Mouse (Mus musculus) heart, embryonic 16.5 days (tissue): ENCODE data around the gene Atn1. TPM values are rescaled to one million over a fixed set of nuclear protein-coding genes. Genes with fewer than 3 reads are reported as not detected.

Experiments used
- ATAC-seq: fragments of 200-750 bp; cut with Nextera tagmentation; replicated peaks from 2 replicates; pipeline ENCODE4 v1.8.0; 2017; ENCODE audit warnings: moderate number of reproducible peaks; ENCODE audit not compliant: insufficient read depth, low FRiP score; ENCODE audit errors: extremely low read depth
- H3K27ac ChIP-seq: fragments of 300-500 bp; sonication (generic); 2 replicates; pipeline ENCODE4 v1.5.1; 2014; ENCODE audit warnings: mild to moderate bottlenecking, low read length, control low read depth, moderate library complexity
- H3K27me3 ChIP-seq: fragments of 300-500 bp; sonication (generic); 2 replicates; pipeline ENCODE4 v1.6.1; 2014; ENCODE audit warnings: low read length, mixed read lengths; ENCODE audit not compliant: control insufficient read depth, insufficient read depth
- H3K36me3 ChIP-seq: fragments of 300-500 bp; sonication (generic); 2 replicates; pipeline ENCODE4 v1.6.1; 2014; ENCODE audit not compliant: control insufficient read depth, insufficient read depth
- H3K4me1 ChIP-seq: fragments of 300-500 bp; sonication (generic); 2 replicates; pipeline ENCODE4 v1.6.1; 2014; ENCODE audit warnings: low read length, mixed read lengths; ENCODE audit not compliant: control insufficient read depth, insufficient read depth
- H3K4me2 ChIP-seq: fragments of 300-500 bp; sonication (generic); 2 replicates; pipeline ENCODE4 v1.6.1; 2014; ENCODE audit warnings: low read depth, mild to moderate bottlenecking, control low read depth, low read length
- H3K4me3 ChIP-seq: fragments of 300-500 bp; sonication (generic); 2 replicates; pipeline ENCODE4 v1.5.1; 2014; ENCODE audit warnings: mild to moderate bottlenecking, control low read depth, low read length
- H3K9ac ChIP-seq: fragments of 300-500 bp; sonication (generic); 2 replicates; pipeline ENCODE4 v1.6.1; 2014; ENCODE audit warnings: low read length, control low read depth
- H3K9me3 ChIP-seq: fragments of 300-500 bp; sonication (generic); replicated peaks from 2 replicates; pipeline ENCODE4 v1.6.1; 2016; ENCODE audit warnings: low read length; ENCODE audit not compliant: control insufficient read depth
- WGBS: fragments of 180-500 bp; shearing (Covaris S2); extraction: QIAGEN DNeasy Blood & Tissue Kit; methylation state at CpG from one replicate; pipeline ENCODE4 v1.1.7; 2014; 5-methylcytosine and 5-hydroxymethylcytosine counted together
- microRNA counts: library from miRNA; unstranded; fragments of <30 nt; microRNA quantifications from one replicate; lab custom pipeline; 2016
- microRNA-seq: library from miRNA; unstranded; fragments of <30 nt; microRNA quantifications from one replicate; pipeline ENCODE4, GENCODE M21; 2017
- polyA plus RNA-seq: library from polyadenylated mRNA; unstranded; fragments of >200 nt; fragmentation: Nextera tagmentation; extraction: Ambion mirVana; gene quantifications from 2 replicates; pipeline ENCODE4 v1.2.1, GENCODE M21; 2015

The Atn1 gene
- polyA plus RNA-seq, 1 experiment from 2014 or later = 10.4 TPM

DNA sequence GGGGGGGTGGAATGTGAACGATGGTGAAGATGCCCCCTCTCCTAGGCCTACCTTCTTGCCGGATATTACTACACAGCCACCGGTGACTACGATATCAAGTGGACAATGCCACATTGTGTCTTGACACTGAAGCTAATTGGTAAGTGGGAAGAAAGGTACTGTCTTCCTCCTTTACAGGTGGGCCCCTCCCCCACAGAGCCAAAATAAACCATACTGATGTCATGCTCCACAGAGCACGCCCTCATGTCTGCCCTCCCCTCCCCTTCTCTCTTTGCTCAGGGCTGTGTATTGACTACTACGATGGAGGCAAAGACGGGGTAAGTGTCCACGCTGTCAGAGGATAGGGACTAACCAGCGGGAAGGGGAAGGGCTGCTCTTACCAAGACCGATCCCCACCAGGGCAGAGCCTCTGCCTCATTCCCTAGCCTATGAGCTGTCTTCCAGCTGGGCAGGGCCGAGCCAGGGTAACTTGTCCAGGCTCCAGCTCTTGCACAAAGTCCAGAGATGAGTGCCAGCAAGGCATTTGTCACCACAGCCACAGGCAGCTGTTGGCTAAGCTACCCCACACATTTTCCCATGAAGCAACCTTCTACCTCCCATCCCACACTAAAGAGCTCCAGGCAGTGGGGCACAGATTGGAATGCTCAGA, 56.2 kb downstream of the Atn1 start:
- peak; percentile 23; the same call in 1 of the 2 replicates for ATAC-seq
- WGBS = 76% methylated on average over 11 of the region's 11 CpGs
- Histone ChIP-seq H3K4me3 (no peak overlapping the region), H3K9ac (no peak overlapping the region; the same call in 1 of the 2 replicates), H3K4me2 (no peak overlapping the region), H3K36me3 (peaks cover 26% of the 10 kb centered on the region), H3K27me3 (no peaks in the 10 kb centered on the region), H3K9me3 (no peaks in the 10 kb centered on the region), H3K4me1 (peaks cover 9% of the 10 kb centered on the region), H3K27ac (peak overlapping the region; percentile 55)

DNA sequence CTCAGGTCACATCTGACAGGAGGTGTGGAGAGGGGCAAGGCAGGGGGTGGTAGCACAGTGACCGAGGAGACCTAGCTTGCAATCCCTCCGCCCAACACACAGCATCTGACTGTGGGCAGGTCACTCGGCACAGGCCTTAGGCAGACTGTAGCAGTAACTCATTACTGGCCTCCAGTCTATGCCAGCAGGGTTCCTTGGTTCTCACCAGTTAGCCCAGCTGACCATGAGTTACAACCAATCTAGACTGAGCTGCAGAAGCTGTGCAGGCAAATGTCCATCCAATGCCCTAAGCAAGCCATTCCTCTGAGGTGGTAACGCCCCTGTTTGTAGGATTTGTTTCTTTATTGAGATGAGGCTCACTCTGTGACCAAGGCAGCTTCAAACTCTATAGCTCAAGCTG, 57.0 kb downstream of the Atn1 start:
- H3K9me3 ChIP-seq = no peaks in the 10 kb centered on the region
- WGBS = 87% methylated on average over 4 of the region's 4 CpGs

DNA sequence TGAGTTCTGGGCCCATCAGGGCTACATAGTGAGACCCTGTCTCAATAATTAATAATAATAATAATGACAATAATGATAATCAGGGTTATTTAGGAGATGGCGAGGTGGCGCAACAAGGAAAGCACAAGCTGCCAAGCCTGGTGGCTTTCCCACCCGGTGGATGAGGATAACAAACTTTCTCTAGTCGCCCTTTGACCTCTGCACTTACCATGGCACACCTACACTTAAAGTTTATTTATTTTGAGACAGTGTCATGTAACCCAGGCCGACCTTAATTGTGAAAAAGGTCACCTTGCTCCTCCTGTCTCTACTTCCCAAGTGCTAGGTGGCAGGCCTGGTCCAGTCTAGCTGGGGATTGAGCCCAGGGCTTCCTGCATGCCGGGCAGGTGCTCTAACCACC, 57.6 kb downstream of the Atn1 start:
- WGBS = 80% methylated on average over 6 of the region's 6 CpGs
- Histone ChIP-seq H3K36me3 (peaks cover 13% of the 10 kb centered on the region), H3K4me3 (no peak overlapping the region), H3K27me3 (no peaks in the 10 kb centered on the region), H3K9me3 (no peaks in the 10 kb centered on the region), H3K4me1 (peaks cover 19% of the 10 kb centered on the region), H3K4me2 (no peak overlapping the region), H3K27ac (no peak overlapping the region), H3K9ac (no peak overlapping the region)
- ATAC-seq = no peak

More for the DNA sequence above, 57.0 kb downstream of the Atn1 start:
- Histone ChIP-seq H3K36me3 (peaks cover 18% of the 10 kb centered on the region), H3K4me3 (no peak overlapping the region), H3K27me3 (no peaks in the 10 kb centered on the region), H3K9ac (no peak overlapping the region), H3K27ac (no peak overlapping the region), H3K4me1 (peaks cover 14% of the 10 kb centered on the region), H3K4me2 (no peak overlapping the region)
- ATAC-seq = no peak

DNA sequence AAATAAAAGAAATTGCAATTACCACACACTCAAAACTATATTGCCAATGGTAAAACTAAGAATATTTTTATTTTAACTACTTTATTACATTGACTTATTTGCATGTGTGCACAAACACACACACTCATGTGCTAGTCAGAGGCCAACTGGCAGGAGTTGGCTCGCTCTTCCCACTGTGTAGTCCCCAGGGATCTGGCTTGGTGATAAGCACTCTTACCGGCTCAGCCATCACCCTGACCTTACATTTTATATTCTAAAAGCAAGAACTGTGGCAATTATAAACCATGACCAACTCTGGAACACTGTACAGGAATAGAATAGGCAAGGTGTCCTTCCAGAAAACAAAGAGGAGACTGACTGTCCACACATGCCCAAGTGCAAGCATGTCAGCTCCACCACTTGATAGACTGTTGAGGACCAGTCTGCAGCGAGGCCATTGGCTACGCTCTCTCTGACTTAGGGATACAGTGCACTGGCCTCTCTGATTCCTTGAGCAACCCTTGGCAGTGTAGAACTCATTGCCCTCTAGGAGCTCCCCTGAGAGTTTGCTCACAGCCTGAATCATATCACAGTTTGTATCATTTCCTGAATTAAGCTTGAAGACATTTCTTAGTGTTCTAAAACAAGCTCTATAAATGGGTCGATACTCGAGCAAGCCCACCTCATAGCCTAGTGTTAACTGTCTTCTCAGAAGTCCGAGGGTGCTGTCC, 59.7 kb downstream of the Atn1 start:
- ATAC-seq = no peak
- Histone ChIP-seq H3K27me3 (no peaks in the 10 kb centered on the region), H3K4me2 (no peak overlapping the region), H3K9me3 (no peaks in the 10 kb centered on the region), H3K27ac (no peak overlapping the region), H3K4me3 (no peak overlapping the region), H3K4me1 (peaks cover 27% of the 10 kb centered on the region), H3K9ac (no peak overlapping the region), H3K36me3 (no peaks in the 10 kb centered on the region)
- WGBS = 82% methylated on average over 7 of the region's 7 CpGs

DNA sequence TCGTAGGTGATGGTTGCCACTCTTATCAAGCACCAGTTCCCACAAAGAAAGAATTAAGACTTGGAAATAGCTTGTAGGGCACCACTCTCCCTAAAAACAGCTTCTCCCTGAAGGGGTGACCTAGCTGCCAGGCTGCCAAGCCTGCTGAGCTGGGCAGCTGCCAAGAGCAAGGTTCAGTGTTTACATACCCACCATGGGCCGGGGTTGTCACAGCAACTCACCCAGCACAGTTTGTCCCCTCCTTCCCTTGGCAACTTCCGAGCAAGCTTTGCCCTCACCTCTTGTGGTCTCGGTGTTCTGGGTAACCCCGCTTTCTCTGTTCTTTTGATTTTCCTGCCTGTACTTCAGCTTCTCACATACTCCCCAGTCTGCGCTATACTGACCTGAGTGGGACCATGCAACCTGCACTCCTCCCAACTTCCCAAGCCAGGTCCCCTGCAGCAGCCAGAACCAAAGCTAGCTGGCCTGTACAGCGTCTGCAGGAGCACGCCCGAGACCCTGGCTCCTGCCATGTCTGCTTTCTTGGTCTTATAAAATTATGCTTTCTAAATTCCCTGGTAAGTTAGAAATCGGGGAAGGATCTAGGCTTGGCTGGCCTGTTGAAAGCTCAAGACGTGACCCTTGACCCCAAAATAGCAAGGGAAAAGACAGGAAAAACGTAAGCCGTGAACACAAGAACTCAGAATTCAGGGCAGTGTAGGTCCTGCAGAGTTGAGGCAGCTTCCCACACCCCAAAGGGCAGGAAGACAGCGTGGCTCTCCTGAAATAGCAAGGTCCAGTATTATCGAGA, 62.0 kb downstream of the Atn1 start:
- H3K27me3 ChIP-seq = no peaks in the 10 kb centered on the region
- no peaks in the 10 kb centered on the region for H3K36me3 ChIP-seq
- H3K4me1 ChIP-seq = peaks cover 18% of the 10 kb centered on the region
- no peaks in the 10 kb centered on the region for H3K9me3 ChIP-seq
- H3K4me3 ChIP-seq = no peak overlapping the region
- ATAC-seq = peak; percentile 85
- 60% methylated on average over 15 of the region's 15 CpGs for WGBS
- peak overlapping the region; percentile 29; the same call in 1 of the 2 replicates for H3K4me2 ChIP-seq
- no peak overlapping the region; the same call in 1 of the 2 replicates for H3K9ac ChIP-seq
- peak overlapping the region; percentile 80 for H3K27ac ChIP-seq

DNA sequence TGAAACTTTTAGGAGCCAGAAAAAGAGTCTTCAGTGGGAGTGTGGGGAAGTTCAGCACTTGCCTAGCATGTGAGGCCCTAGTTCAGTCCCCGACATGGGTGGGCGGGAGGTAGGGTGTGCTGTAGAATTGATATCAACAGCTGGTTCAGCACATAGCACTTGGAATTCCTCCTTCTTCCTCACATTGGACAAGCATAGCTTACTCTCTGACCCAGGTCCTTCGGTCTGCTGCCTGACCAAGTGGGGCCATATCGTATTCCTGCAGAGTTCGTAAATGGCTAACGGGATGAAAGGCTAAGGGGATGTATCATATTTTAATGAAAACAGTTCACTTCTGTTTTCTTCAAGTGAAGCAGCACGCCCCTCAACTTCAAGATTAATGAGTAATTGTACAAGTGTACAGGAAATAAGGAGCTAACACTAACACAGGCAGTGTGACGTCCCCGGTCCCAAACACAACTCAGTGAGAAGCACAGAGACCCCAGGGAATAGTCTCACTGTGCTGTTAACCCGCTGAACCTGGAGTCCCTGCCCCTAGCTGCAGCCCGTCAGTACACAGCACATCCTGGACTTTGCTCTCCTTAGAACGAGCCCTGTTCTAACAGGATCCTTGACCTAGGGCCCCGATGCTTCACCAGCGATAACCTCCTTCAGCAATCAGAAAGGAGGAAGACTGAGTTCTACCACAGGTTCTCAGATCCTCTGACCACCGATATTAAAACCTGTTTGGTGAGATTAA, 62.9 kb downstream of the Atn1 start:
- peaks cover 18% of the 10 kb centered on the region for H3K4me1 ChIP-seq
- no peak for ATAC-seq
- H3K4me2 ChIP-seq = no peak overlapping the region
- H3K36me3 ChIP-seq = no peaks in the 10 kb centered on the region
- 0 out of 2 replicates have a peak overlapping the region, but pooled peaks have one; percentile 33 for H3K9ac ChIP-seq
- H3K9me3 ChIP-seq = no peaks in the 10 kb centered on the region
- peak overlapping the region; percentile 80 for H3K27ac ChIP-seq
- H3K4me3 ChIP-seq = no peak overlapping the region
- no peaks in the 10 kb centered on the region for H3K27me3 ChIP-seq
- 66% methylated on average over 15 of the region's 15 CpGs for WGBS

MicroRNAs within 50 kb of the gene (microRNA counts, 519-probe panel; counts per million panel counts)
- microRNA mmu-miR-141 (lab: Ali Mortazavi, UCI) (2,146 counts per million, percentile 31 among the panel's probes with 10 or more counts), microRNA mmu-miR-200c (lab: Ali Mortazavi, UCI) (2,852 counts per million, percentile 73 among the panel's probes with 10 or more counts)

Small RNAs within 50 kb of the gene (microRNA-seq; reads per million reads assigned to microRNA genes)
- gene Mir141 (255 reads per million, percentile 65 among the genes with 10 or more reads in this experiment), gene Mir200c (1,778 reads per million, percentile 83 among the genes with 10 or more reads in this experiment)

Other genes starting within 250 kb of the Atn1 start
- gene C1ra, start 244.1 kb downstream of the Atn1 start, polyA plus RNA-seq = 2.1 and 2.4 TPM in 2 replicates
- gene C1s1, start 214.2 kb downstream of the Atn1 start, polyA plus RNA-seq = 2.2 and 3.7 TPM in 2 replicates
- gene C1rb, start 186.2 kb downstream of the Atn1 start, polyA plus RNA-seq = not detected in 2 replicates
- gene C1s2, start 120.4 kb downstream of the Atn1 start, polyA plus RNA-seq = 0.05 and 0.06 TPM in 2 replicates
- 50.1 and 54.2 TPM in 2 replicates for gene Lpcat3, start 93.5 kb downstream of the Atn1 start, polyA plus RNA-seq
- 125 and 133 TPM in 2 replicates for gene Emg1, start 44.3 kb downstream of the Atn1 start, polyA plus RNA-seq
- gene Phb2, start 44.2 kb downstream of the Atn1 start, polyA plus RNA-seq = 347 and 355 TPM in 2 replicates
- 14.6 and 31.3 TPM in 2 replicates for gene Ptpn6, start 17.8 kb downstream of the Atn1 start, polyA plus RNA-seq
- gene Grcc10, start 15.2 kb downstream of the Atn1 start, polyA plus RNA-seq = 429 and 447 TPM in 2 replicates
- not detected in 2 replicates for gene Gm45234, start 503 bp downstream of the Atn1 start, polyA plus RNA-seq
- 3.7 and 4.3 TPM in 2 replicates for gene Eno2, start 13.1 kb upstream of the Atn1 start, polyA plus RNA-seq
- gene Lrrc23, start 23.2 kb upstream of the Atn1 start, polyA plus RNA-seq = 2.5 and 5.7 TPM in 2 replicates
- 7.4 and 9.2 TPM in 2 replicates for gene Spsb2, start 52.1 kb upstream of the Atn1 start, polyA plus RNA-seq
- 1,525 and 1,576 TPM in 2 replicates for gene Tpi1, start 57.8 kb upstream of the Atn1 start, polyA plus RNA-seq
- gene Usp5, start 73.0 kb upstream of the Atn1 start, polyA plus RNA-seq = 104 and 112 TPM in 2 replicates
- 126 and 136 TPM in 2 replicates for gene Cdca3, start 73.0 kb upstream of the Atn1 start, polyA plus RNA-seq
- 3.8 and 4.2 TPM in 2 replicates for gene Gnb3, start 83.8 kb upstream of the Atn1 start, polyA plus RNA-seq
- 12.3 and 15.2 TPM in 2 replicates for gene P3h3, start 101.2 kb upstream of the Atn1 start, polyA plus RNA-seq
- gene Gpr162, start 107.5 kb upstream of the Atn1 start, polyA plus RNA-seq = 2.4 and 2.7 TPM in 2 replicates
- gene Cd4, start 131.7 kb upstream of the Atn1 start, polyA plus RNA-seq = 0.25 and 2.1 TPM in 2 replicates
- gene Lag3, start 155.2 kb upstream of the Atn1 start, polyA plus RNA-seq = 1.1 and 1.7 TPM in 2 replicates
- gene Ptms, start 163.6 kb upstream of the Atn1 start, polyA plus RNA-seq = 203 and 265 TPM in 2 replicates
- 387 and 398 TPM in 2 replicates for gene Mlf2, start 174.9 kb upstream of the Atn1 start, polyA plus RNA-seq
- 141 and 145 TPM in 2 replicates for gene Cops7a, start 209.0 kb upstream of the Atn1 start, polyA plus RNA-seq
- 0.54 and 0.70 TPM in 2 replicates for gene Pianp, start 240.2 kb upstream of the Atn1 start, polyA plus RNA-seq